Mouse (Mus musculus) brain, embryonic 14.5 days (tissue): ENCODE data around the gene Pkp3.

Experiments
- CTCF ChIP-seq: fragments of 200-500 bp; IDR thresholded peaks from 2 replicates; pipeline ENCODE4 v1.5.1; 2012; ENCODE audit warnings: inconsistent platforms, mild to moderate bottlenecking, moderate library complexity, borderline replicate concordance; ENCODE audit not compliant: insufficient read depth, insufficient read length; ENCODE audit errors: extremely low read depth
- POLR2A ChIP-seq: fragments of 200-500 bp; IDR thresholded peaks from 2 replicates; pipeline ENCODE4 v1.6.1; 2012; ENCODE audit warnings: mild to moderate bottlenecking, inconsistent platforms, borderline replicate concordance; ENCODE audit not compliant: poor library complexity, insufficient read depth, insufficient read length, severe bottlenecking; ENCODE audit errors: extremely low read depth

- no peak for TF ChIP-seq CTCF
- no peak for TF ChIP-seq POLR2A
These were observed 15.9 kb downstream of the Pkp3 start for GRCm38 (mm10) chr7:141093950-141094349.
